Mouse (Mus musculus): ENCODE results near the gene Kmt2d.
"Not testable (repeated sequence)": the region's sequence is repeated elsewhere in the genome, so short reads cannot be mapped to it uniquely, and the experiment has no call there.

Gene Kmt2d

GRCm38 (mm10) chr15:98871070-98871915, at the start of gene Kmt2d:
Gene Kmt2d, minus strand, starts transcription at chr15:98871204.
- DNase-seq (ENCODE audit: low spot score in 2 of 2): no peak

- not testable (repeated sequence) for DNase-seq (ENCODE audit: low spot score in 2 of 2)
Observed at GRCm38 (mm10) chr15:98918499-98918895, 47.5 kb upstream of the Kmt2d start.

- DNase-seq (ENCODE audit: low spot score in 2 of 2): peak; percentile 99
Observed at GRCm38 (mm10) chr15:98917538-98918498, 46.8 kb upstream of the Kmt2d start, which contains the start of gene Lmbr1l. Gene Lmbr1l, minus strand, starts transcription at chr15:98918231.

GRCm38 (mm10) chr15:98917091-98917490, 46.1 kb upstream of the Kmt2d start:
- DNase-seq (ENCODE audit: low spot score in 2 of 2): no peak

- no peak for DNase-seq (ENCODE audit: low spot score in 2 of 2)
Observed at GRCm38 (mm10) chr15:98916016-98916415, 45.0 kb upstream of the Kmt2d start.

- DNase-seq (ENCODE audit: low spot score in 2 of 2): no peak
Observed at GRCm38 (mm10) chr15:98914903-98915302, 43.9 kb upstream of the Kmt2d start.

GRCm38 (mm10) chr15:98904692-98905091, 33.7 kb upstream of the Kmt2d start:
- DNase-seq (ENCODE audit: low spot score in 2 of 2): no peak

- DNase-seq (ENCODE audit: low spot score in 2 of 2): no peak
Observed at GRCm38 (mm10) chr15:98902600-98902999, 31.6 kb upstream of the Kmt2d start.

GRCm38 (mm10) chr15:98901530-98901929, 30.5 kb upstream of the Kmt2d start:
- no peak for DNase-seq (ENCODE audit: low spot score in 2 of 2)

- no peak for DNase-seq (ENCODE audit: low spot score in 2 of 2)
Observed at GRCm38 (mm10) chr15:98897928-98898800, 27.2 kb upstream of the Kmt2d start, which contains the start of gene Dhh. Gene Dhh, minus strand, starts transcription at chr15:98898540.

GRCm38 (mm10) chr15:98897495-98897894, 26.5 kb upstream of the Kmt2d start:
- DNase-seq (ENCODE audit: low spot score in 2 of 2): no peak

GRCm38 (mm10) chr15:98895635-98896589, 24.9 kb upstream of the Kmt2d start:
- no peak for DNase-seq (ENCODE audit: low spot score in 2 of 2)

- DNase-seq (ENCODE audit: low spot score in 2 of 2): no peak
Observed at GRCm38 (mm10) chr15:98894746-98895634, 24.0 kb upstream of the Kmt2d start.

GRCm38 (mm10) chr15:98893940-98894745, 23.1 kb upstream of the Kmt2d start, which contains the start of gene Rhebl1:
Gene Rhebl1, minus strand, starts transcription at chr15:98894540.
- no peak for DNase-seq (ENCODE audit: low spot score in 2 of 2)

GRCm38 (mm10) chr15:98893036-98893435, 22.0 kb upstream of the Kmt2d start:
- DNase-seq (ENCODE audit: low spot score in 2 of 2): no peak

- DNase-seq (ENCODE audit: low spot score in 2 of 2): peak in 1 of 2 experiments; percentile 59
Observed at GRCm38 (mm10) chr15:98891907-98892606, 21.1 kb upstream of the Kmt2d start.

GRCm38 (mm10) chr15:98891198-98891742, 20.3 kb upstream of the Kmt2d start:
- DNase-seq (ENCODE audit: low spot score in 2 of 2): no peak

All from right cerebral cortex, postnatal 36 days (tissue).